Mouse (Mus musculus) heart, embryonic 14.5 days (tissue): ENCODE measurements around the gene Tbx1. TPM values are rescaled to one million over a fixed set of nuclear protein-coding genes. Genes with fewer than 3 reads are reported as not detected.

ENCODE experiments used
- ATAC-seq: fragments of 200-750 bp; cut with Nextera tagmentation; 2 replicates; pipeline ENCODE4 v1.8.0; 2017; ENCODE audit warnings: low read depth, moderate TSS enrichment; ENCODE audit not compliant: insufficient number of reproducible peaks, insufficient read depth, low FRiP score
- H3K27ac ChIP-seq, 2 experiments: fragments of 200-500 bp in 1 of 2; fragments of 300-500 bp in 1 of 2; sonication (generic) in 1 of 2; replicated peaks in 1 of 2; 2 replicates each; pipeline ENCODE4 v1.5.1; 2012 to 2014; ENCODE audit warnings: low read depth in 2 of 2, low read length in 2 of 2, control low read depth in 1 of 2, mild to moderate bottlenecking in 1 of 2, mixed read lengths in 1 of 2; ENCODE audit not compliant: control insufficient read depth in 1 of 2, insufficient read depth in 1 of 2
- H3K27me3 ChIP-seq: fragments of 300-500 bp; sonication (generic); 2 replicates; pipeline ENCODE4 v1.6.1; 2014; ENCODE audit warnings: mild to moderate bottlenecking, low read length, control low read depth; ENCODE audit not compliant: control insufficient read depth, insufficient read depth
- H3K36me3 ChIP-seq: fragments of 300-500 bp; sonication (generic); 2 replicates; pipeline ENCODE4 v1.6.1; 2014; ENCODE audit warnings: mild to moderate bottlenecking, control low read depth, low read length, mixed read lengths; ENCODE audit not compliant: control insufficient read depth, insufficient read depth
- H3K4me1 ChIP-seq, 2 experiments: fragments of 200-500 bp in 1 of 2; fragments of 300-500 bp in 1 of 2; sonication (generic) in 1 of 2; 2 replicates each; pipeline ENCODE4 v1.6.1; 2012 to 2014; ENCODE audit warnings: low read length in 2 of 2, control low read depth in 1 of 2, mixed read lengths in 1 of 2; ENCODE audit not compliant: control insufficient read depth in 2 of 2, insufficient read depth in 2 of 2
- H3K4me2 ChIP-seq: fragments of 300-500 bp; sonication (generic); 2 replicates; pipeline ENCODE4 v1.6.1; 2014; ENCODE audit warnings: mild to moderate bottlenecking, low read length
- H3K4me3 ChIP-seq, 2 experiments: fragments of 200-500 bp in 1 of 2; fragments of 300-500 bp in 1 of 2; sonication (generic) in 1 of 2; 2 replicates each; pipeline ENCODE4 v1.5.1; 2012 to 2014; ENCODE audit warnings: low read length in 2 of 2, mild to moderate bottlenecking in 2 of 2, control low read depth in 1 of 2, low read depth in 1 of 2, moderate library complexity in 1 of 2; ENCODE audit not compliant: control insufficient read depth in 1 of 2, insufficient read depth in 1 of 2
- H3K9ac ChIP-seq: fragments of 300-500 bp; sonication (generic); 2 replicates; pipeline ENCODE4 v1.6.1; 2014; ENCODE audit warnings: mild to moderate bottlenecking, low read length
- H3K9me3 ChIP-seq: fragments of 300-500 bp; sonication (generic); 2 replicates; pipeline ENCODE4 v1.6.1; 2016; ENCODE audit warnings: low read length, control low read depth; ENCODE audit not compliant: control insufficient read depth
- WGBS: fragments of 180-500 bp; shearing (Covaris S2); extraction: QIAGEN DNeasy Blood & Tissue Kit; methylation state at CpG from one replicate; pipeline ENCODE4 v1.1.7; 2014; 5-methylcytosine and 5-hydroxymethylcytosine counted together
- polyA plus RNA-seq: library from polyadenylated mRNA; unstranded; fragments of >200 nt; fragmentation: Nextera tagmentation; extraction: Ambion mirVana; gene quantifications from 2 replicates; pipeline ENCODE4 v1.2.1, GENCODE M21; 2014

Tbx1 gene
- polyA plus RNA-seq, 1 experiment from 2014 or later: 0.80 TPM

DNA sequence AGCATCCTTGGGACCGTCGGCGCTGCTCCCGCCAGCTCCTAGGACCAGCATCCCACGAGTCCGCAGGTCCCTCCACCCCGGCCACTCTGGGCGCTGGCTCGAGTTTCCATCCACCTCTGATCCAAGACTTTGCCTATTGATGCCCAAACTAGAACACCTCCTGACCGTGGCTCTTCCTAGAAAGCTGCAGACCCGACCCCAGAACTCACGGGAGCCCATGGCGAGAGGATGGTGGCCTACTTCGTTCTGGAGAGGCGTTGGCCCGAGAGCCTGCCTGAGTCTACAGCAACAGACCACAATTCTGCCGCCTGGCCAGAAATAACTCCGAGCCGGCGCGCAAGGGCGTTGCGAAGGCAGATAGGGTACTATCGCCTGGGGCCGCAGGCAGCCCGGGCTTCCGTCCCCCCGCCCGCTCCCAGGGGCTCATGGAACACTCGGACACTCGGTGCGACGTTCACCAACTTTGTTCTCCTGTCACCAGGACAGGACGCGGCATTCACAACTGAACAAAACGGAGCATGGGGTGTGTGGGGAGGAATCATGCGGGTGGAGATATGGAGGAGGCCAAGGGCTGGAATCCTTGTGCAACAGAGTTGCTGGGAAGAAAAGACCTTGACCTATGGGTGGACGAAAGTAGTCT, 31.0 kb upstream of the Tbx1 start:
- peaks cover 19 to 34% of the 10 kb centered on the region in 2 experiments; a peak in 3 of 4 replicates for H3K4me1 ChIP-seq
- H3K9ac ChIP-seq: peak overlapping the region; percentile 56
- ATAC-seq: no peak
- H3K9me3 ChIP-seq: no peaks in the 10 kb centered on the region
- no peaks in the 10 kb centered on the region for H3K36me3 ChIP-seq
- H3K4me2 ChIP-seq: peak overlapping the region; percentile 96
- H3K27ac ChIP-seq: no peak overlapping the region
- H3K4me3 ChIP-seq: peak overlapping the region; percentile 48 to 53
- peaks cover 93% of the 10 kb centered on the region for H3K27me3 ChIP-seq
- 1% methylated on average over 38 of the region's 38 CpGs for WGBS

DNA sequence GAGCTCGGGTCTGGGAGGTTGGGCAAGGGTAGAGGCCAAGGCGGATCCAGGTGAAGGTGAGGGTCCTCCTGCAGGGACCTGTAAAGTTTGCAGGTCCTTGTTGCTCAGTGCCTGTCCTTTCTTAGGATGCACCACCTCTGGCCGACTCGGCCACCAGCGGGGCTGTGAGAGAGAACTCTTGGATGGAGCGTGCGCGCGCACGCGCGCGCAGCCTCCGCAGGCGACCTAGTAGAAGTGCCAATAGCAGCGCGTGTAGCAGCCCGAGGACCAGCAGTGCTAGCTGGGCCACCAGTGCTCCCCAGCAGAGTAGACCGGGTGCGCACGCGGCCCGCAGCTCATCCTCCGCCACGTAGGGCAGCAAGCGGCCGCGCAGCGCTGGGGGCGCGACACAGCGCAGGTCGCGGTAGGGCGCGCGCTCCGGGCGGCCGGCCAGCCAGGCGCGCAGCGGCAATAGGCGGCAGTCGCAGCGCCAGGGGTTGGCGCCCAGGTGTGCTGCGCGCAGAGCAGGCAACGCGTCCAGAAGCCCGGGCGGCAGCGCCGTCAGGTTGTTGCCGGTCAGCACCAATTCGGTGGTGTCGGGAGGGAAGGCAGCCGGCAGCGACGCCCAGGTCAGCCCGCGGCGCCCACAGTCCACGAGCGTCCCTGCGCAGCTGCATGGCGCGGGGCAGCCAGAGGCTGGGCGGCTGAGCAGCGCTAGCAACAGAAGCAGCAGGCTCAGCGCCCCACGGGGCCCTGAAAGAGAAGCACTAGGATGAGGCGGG, 30.3 kb upstream of the Tbx1 start:
- H3K9me3 ChIP-seq: no peaks in the 10 kb centered on the region
- H3K27ac ChIP-seq: no peak overlapping the region
- H3K27me3 ChIP-seq: peaks cover 96% of the 10 kb centered on the region
- ATAC-seq: peak; percentile 17; the same call in 1 of the 2 replicates
- H3K4me1 ChIP-seq: peaks cover 14 to 27% of the 10 kb centered on the region in 2 experiments; a peak in 3 of 4 replicates
- peak overlapping the region; percentile 96 for H3K4me2 ChIP-seq
- under 1% methylated on average over 69 of the region's 74 CpGs for WGBS
- H3K9ac ChIP-seq: peak overlapping the region; percentile 56
- peak overlapping the region; percentile 48 to 53 for H3K4me3 ChIP-seq
- no peaks in the 10 kb centered on the region for H3K36me3 ChIP-seq

DNA sequence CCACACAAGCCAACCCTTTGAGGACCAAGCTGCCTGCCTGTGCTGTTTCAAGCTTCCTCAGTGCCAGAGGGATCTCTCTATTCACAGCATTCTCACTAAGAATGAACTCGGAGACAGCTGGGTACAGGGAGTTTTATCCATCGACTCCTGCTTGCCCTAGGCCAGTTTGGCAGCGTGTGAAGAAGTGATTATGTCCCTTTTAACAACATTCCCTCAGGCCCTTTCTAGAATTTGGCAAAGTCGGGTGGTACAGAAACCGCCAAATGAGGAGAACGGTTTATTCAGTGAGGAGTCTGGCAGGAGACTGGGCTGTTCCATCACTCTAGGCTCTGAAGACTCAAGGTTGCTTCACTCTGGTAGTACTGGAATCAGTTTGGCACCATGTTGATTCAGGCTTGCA, 29.7 kb upstream of the Tbx1 start:
- Histone ChIP-seq H3K9me3 (no peaks in the 10 kb centered on the region), H3K4me1 (peaks cover 11 to 21% of the 10 kb centered on the region in 2 experiments; a peak in 3 of 4 replicates), H3K4me3 (peak overlapping the region in 1 of 2 experiments; percentile 53; a peak in 2 of 4 replicates), H3K36me3 (no peaks in the 10 kb centered on the region), H3K27me3 (peaks cover 90% of the 10 kb centered on the region), H3K9ac (no peak overlapping the region), H3K4me2 (peak overlapping the region; percentile 96), H3K27ac (no peak overlapping the region)
- ATAC-seq: no peak
- 35% methylated on average over 6 of the region's 6 CpGs for WGBS

DNA sequence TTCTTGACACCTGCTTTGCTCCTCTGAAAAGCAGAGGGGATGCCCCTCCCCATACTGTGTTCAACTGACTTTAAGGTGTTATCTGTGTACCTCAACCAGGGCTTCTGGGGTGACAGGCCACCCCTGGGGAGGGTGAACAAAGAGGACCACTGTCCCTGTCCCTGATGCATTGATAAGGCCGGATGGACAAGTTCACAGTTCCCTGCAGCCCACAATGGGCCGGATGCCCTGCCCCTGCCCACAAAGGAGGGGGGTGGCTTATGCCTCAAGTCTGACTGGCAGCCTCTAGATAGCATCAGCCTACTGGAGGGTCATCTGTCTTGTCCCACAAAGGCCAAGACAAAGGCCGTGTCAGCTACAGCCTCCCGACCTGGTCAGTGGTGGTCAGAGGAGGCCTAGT, 28.6 kb upstream of the Tbx1 start:
- Histone ChIP-seq H3K27me3 (peaks cover 87% of the 10 kb centered on the region), H3K9me3 (no peaks in the 10 kb centered on the region), H3K36me3 (no peaks in the 10 kb centered on the region), H3K27ac (no peak overlapping the region), H3K4me3 (no peak overlapping the region), H3K4me2 (no peak overlapping the region), H3K4me1 (peaks cover 11 to 20% of the 10 kb centered on the region in 2 experiments; a peak in 3 of 4 replicates), H3K9ac (no peak overlapping the region)
- ATAC-seq: no peak
- WGBS: 62% methylated on average over 4 of the region's 4 CpGs

DNA sequence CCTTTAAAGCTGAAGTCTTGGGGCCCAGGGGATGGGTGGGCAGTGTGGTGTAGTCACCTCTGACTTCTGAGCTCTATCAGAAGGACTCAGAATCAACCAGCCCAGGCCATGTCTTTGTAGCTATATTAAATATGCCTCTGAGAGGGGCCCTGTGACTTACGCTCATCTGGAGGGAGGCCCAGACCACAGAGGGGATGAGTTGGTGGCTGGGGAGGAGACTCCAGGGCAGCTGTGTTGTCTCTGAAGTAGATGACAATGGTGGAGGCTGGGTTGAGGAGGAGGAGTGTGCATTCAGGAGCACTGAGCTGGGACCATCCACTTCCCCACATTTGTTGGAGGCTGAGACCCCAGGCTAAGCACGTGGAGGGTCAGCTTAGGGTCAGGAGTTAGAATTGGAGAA, 27.8 kb upstream of the Tbx1 start:
- Histone ChIP-seq H3K27me3 (peaks cover 86% of the 10 kb centered on the region), H3K36me3 (no peaks in the 10 kb centered on the region), H3K4me3 (no peak overlapping the region), H3K9ac (no peak overlapping the region), H3K9me3 (no peaks in the 10 kb centered on the region), H3K4me1 (peaks cover 11 to 20% of the 10 kb centered on the region in 2 experiments; a peak in 3 of 4 replicates), H3K27ac (no peak overlapping the region), H3K4me2 (no peak overlapping the region)
- 74% methylated on average over 2 of the region's 2 CpGs for WGBS
- ATAC-seq: no peak

GRCm38 (mm10) chr16:18617370-18618065, 27.0 kb upstream of the Tbx1 start:
- no peaks in the 10 kb centered on the region for H3K36me3 ChIP-seq
- H3K27me3 ChIP-seq: peaks cover 86% of the 10 kb centered on the region
- H3K27ac ChIP-seq: no peak overlapping the region
- no peaks in the 10 kb centered on the region for H3K9me3 ChIP-seq
- 0 out of 2 replicates have a peak, but pooled peaks have one; percentile 9 for ATAC-seq
- H3K9ac ChIP-seq: no peak overlapping the region
- 0 out of 4 replicates have a peak overlapping the region, but pooled peaks of 1 of the 2 experiments have one; percentile 3 for H3K4me3 ChIP-seq
- peaks cover 11 to 20% of the 10 kb centered on the region in 2 experiments; a peak in 3 of 4 replicates for H3K4me1 ChIP-seq
- WGBS: 2% methylated on average over 26 of the region's 27 CpGs
- H3K4me2 ChIP-seq: peak overlapping the region; percentile 52

DNA sequence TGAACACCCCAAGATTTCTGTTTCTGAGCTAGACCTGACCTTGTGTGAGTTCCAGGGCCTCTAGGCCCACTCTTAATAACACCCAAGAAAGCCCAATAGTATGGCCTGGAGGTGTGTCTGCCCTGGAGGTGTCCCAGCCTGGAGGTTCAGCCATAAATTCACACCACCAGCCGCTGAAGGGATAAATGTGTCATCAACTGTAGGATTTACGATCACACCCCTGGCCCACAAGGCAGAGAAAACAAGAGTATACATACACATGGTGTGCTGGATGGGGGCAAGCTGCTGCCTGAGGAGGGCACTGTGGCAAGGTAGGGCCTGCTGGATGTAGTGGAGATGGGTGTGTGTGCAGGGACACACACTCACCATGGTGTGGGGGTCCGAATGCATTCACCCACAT, 22.8 kb upstream of the Tbx1 start:
- Histone ChIP-seq H3K4me1 (peaks cover 7 to 10% of the 10 kb centered on the region in 2 experiments; a peak in 2 of 4 replicates), H3K4me3 (no peak overlapping the region), H3K9me3 (no peaks in the 10 kb centered on the region), H3K36me3 (no peaks in the 10 kb centered on the region), H3K27me3 (peaks cover 68% of the 10 kb centered on the region), H3K9ac (no peak overlapping the region), H3K27ac (no peak overlapping the region), H3K4me2 (no peak overlapping the region)
- ATAC-seq: no peak
- 79% methylated on average over 3 of the region's 3 CpGs for WGBS
